Mouse (Mus musculus): ENCODE measurements around the gene Gm9837. TPM values are rescaled to one million over a fixed set of nuclear protein-coding genes. Genes with fewer than 3 reads are reported as not detected.
A peak's percentile ranks its signal among the peaks of the same experiment; 100 is the strongest.

Gene Gm9837
- not detected in 2 replicates for polyA plus RNA-seq (2015; fragmentation: Nextera tagmentation; extraction: Ambion mirVana)

DNA sequence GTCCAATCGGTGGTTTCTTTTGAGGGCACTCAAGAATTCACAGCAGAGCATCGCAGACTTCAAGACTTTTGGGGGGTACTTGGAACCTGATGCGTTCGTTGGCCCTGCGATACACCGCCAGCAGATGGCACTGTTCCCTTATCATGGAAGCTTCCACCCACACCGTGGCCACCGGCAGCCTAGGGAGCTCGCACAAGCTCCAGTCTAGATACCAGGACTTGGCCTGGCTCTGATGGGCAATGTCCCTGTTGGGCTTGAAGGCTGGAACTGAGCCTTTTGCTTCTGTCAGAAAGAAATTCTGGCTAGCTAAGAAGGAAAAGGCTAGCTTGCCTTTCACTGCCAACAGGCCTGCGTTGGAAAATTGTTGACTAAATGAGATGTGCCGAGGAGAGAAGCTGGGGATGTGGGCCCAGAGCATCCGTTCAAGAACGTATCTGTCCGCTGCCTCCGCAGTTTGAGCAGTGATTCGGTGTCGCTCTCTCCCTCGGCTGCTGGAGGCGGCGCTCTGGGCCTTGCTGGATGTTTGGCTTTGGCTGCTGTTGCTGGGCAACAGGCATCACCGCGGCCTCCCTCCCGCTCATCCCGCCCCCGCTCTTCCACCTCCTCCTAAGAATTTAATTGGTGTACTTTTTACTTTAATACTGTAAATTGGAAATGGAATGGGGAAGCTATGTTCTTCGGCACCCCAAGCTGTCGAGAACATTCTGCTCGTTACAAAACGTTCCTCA lies at the start of gene Gm9837:
Gene Gm9837, minus strand, starts transcription at position 512 of the 728 bp plus-strand sequence.
- H3K9me3 ChIP-seq (ENCODE audit: control insufficient read depth, low read length), result no peaks in the 10 kb centered on the region
- peaks cover 22% of the 10 kb centered on the region for H3K4me1 ChIP-seq (ENCODE audit: control insufficient read depth, insufficient read depth, low read depth, low read length)
- peak within 1 kb of the TSS; percentile 17 for H3K4me3 ChIP-seq (ENCODE audit: low read length)
- peak within 1 kb of the TSS; percentile 45 for H3K27ac ChIP-seq (ENCODE audit: low read depth, low read length)
- peak; percentile 82 for ATAC-seq
- no peaks in the 10 kb centered on the region for H3K36me3 ChIP-seq (ENCODE audit: control insufficient read depth, insufficient read depth, low read length)
- H3K9ac ChIP-seq (ENCODE audit: low read depth, low read length), result peak within 1 kb of the TSS; percentile 6; the same call in 1 of the 2 replicates
- 2% methylated on average over 29 of the region's 29 CpGs for WGBS
- H3K27me3 ChIP-seq (replicated peaks; ENCODE audit: control insufficient read depth, insufficient read depth, low read length), result peaks cover 23% of the 10 kb centered on the region
- peak within 1 kb of the TSS; percentile 59 for H3K4me2 ChIP-seq (ENCODE audit: low read length)

- 5% methylated on average over 58 of the region's 79 CpGs for WGBS
- H3K4me2 ChIP-seq (ENCODE audit: low read length), result peak within 1 kb of the TSS; percentile 85
- peak; percentile 89 for ATAC-seq
- peak within 1 kb of the TSS; percentile 64 for H3K27ac ChIP-seq (ENCODE audit: low read depth, low read length)
- no peaks in the 10 kb centered on the region for H3K9me3 ChIP-seq (ENCODE audit: control insufficient read depth, low read length)
- peak within 1 kb of the TSS; percentile 77 for H3K9ac ChIP-seq (ENCODE audit: low read depth, low read length)
- no peaks in the 10 kb centered on the region for H3K36me3 ChIP-seq (ENCODE audit: control insufficient read depth, insufficient read depth, low read length)
- H3K4me1 ChIP-seq (ENCODE audit: control insufficient read depth, insufficient read depth, low read depth, low read length), result peaks cover 20% of the 10 kb centered on the region
- peak within 1 kb of the TSS; percentile 67 for H3K4me3 ChIP-seq (ENCODE audit: low read length)
- H3K27me3 ChIP-seq (replicated peaks; ENCODE audit: control insufficient read depth, insufficient read depth, low read length), result peaks cover 3% of the 10 kb centered on the region
Observed at GRCm38 (mm10) chr11:53519207-53520121, 49.2 kb upstream of the Gm9837 start, which contains the start of gene Sept8. Sept8 (plus strand) TSS chr11:53519257.

DNA sequence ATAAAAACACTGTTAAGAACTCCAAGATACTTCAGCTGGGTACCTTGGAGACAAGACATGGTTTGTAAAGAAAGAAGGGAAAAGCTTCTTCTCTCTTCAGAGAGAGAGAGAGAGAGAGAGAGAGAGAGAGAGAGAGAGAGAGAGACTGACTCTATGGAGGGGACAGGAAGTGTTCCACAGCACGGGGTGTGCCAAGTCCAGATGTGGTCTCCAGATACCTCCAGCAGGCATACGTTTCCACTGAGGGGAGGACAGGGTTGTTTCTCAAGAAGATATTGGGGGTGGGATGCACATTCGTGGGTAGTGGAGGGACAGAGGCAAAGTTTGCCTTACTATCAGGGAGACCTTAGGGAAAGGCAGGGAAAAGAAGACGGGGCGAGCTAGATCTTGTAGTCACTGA lies 48.5 kb upstream of the Gm9837 start:
- H3K36me3 ChIP-seq (ENCODE audit: control insufficient read depth, insufficient read depth, low read length), result no peaks in the 10 kb centered on the region
- 57% methylated on average over 5 of the region's 5 CpGs for WGBS
- no peaks in the 10 kb centered on the region for H3K9me3 ChIP-seq (ENCODE audit: control insufficient read depth, low read length)
- H3K4me1 ChIP-seq (ENCODE audit: control insufficient read depth, insufficient read depth, low read depth, low read length), result peaks cover 20% of the 10 kb centered on the region
- H3K27me3 ChIP-seq (replicated peaks; ENCODE audit: control insufficient read depth, insufficient read depth, low read length), result peaks cover 3% of the 10 kb centered on the region
- ATAC-seq, result no peak
- H3K4me3 ChIP-seq (ENCODE audit: low read length), result no peak overlapping the region
- peak overlapping the region; percentile 85 for H3K4me2 ChIP-seq (ENCODE audit: low read length)
- no peak overlapping the region for H3K27ac ChIP-seq (ENCODE audit: low read depth, low read length)
- H3K9ac ChIP-seq (ENCODE audit: low read depth, low read length), result no peak overlapping the region

DNA sequence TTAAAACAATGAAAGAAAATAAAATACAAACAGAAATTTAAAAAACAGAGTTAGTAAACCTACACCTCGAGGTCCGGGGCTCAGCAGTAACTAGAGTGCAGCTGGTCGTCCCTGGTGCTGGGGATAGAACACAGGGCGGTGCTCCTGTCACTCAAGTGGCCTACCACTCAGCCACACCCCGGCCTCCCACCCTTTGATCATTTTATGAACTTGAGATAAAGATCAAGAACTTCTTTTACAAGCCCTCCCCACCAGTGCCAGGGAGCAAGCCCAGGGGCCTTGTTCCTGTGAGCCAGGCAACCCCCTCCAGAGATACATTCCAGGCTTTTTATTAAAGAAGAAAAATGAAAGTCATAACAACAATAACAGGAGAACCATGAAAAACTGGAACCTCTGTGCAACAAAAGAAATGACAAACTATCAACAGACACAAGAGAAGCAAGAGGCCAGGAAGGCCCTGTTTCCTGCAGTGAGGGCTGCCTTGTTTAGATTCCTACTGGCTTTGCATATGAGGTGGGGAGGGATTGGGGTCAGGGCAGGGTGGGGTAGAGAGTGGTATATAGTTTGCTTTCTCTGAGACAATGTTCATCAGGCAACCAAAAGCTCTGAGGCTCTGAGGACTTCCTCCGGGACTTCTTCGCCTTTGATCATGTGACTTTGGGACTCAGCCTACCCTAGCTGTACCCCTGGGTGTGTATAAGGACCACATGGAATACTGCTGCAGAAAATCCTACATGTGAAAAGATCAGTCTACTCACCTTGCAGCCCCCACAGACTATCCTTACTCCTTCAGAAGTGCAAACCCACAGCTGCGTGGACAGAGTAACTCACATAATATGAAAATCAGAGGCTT lies 46.7 kb upstream of the Gm9837 start:
- peaks cover 3% of the 10 kb centered on the region for H3K27me3 ChIP-seq (replicated peaks; ENCODE audit: control insufficient read depth, insufficient read depth, low read length)
- H3K9me3 ChIP-seq (ENCODE audit: control insufficient read depth, low read length), result no peaks in the 10 kb centered on the region
- no peak overlapping the region for H3K27ac ChIP-seq (ENCODE audit: low read depth, low read length)
- ATAC-seq, result no peak
- H3K4me3 ChIP-seq (ENCODE audit: low read length), result no peak overlapping the region
- 46% methylated on average over 8 of the region's 8 CpGs for WGBS
- no peak overlapping the region for H3K9ac ChIP-seq (ENCODE audit: low read depth, low read length)
- no peaks in the 10 kb centered on the region for H3K36me3 ChIP-seq (ENCODE audit: control insufficient read depth, insufficient read depth, low read length)
- H3K4me1 ChIP-seq (ENCODE audit: control insufficient read depth, insufficient read depth, low read depth, low read length), result peaks cover 15% of the 10 kb centered on the region
- H3K4me2 ChIP-seq (ENCODE audit: low read length), result no peak overlapping the region

DNA sequence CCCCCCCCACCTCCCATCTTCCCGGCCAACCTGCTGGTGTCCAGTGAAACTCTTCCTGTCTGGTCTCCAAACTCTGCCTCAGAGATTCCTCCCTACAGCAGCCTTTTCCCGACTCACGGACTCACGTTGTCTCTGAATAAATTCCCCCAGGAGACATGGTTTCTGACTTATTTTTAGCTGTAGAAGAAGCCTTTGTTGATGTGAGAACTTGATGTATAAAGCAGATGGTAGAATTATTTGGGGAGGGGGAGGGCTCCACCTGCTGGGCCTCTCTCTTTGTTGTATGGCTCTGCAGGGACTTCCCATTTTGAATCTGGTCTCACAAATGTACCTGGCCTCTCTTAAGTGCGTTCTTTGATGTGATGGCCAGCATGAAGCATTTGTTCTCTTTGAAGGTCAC lies 40.1 kb upstream of the Gm9837 start:
- Histone ChIP-seq H3K9ac (ENCODE audit: low read depth, low read length) (no peak overlapping the region), H3K4me2 (ENCODE audit: low read length) (no peak overlapping the region), H3K4me3 (ENCODE audit: low read length) (no peak overlapping the region), H3K9me3 (ENCODE audit: control insufficient read depth, low read length) (no peaks in the 10 kb centered on the region), H3K4me1 (ENCODE audit: control insufficient read depth, insufficient read depth, low read depth, low read length) (no peaks in the 10 kb centered on the region), H3K27ac (ENCODE audit: low read depth, low read length) (no peak overlapping the region), H3K36me3 (ENCODE audit: control insufficient read depth, insufficient read depth, low read length) (no peaks in the 10 kb centered on the region), H3K27me3 (replicated peaks; ENCODE audit: control insufficient read depth, insufficient read depth, low read length) (no peaks in the 10 kb centered on the region; the same call in 1 of the 2 replicates)
- WGBS, result 48% methylated on average over 5 of the region's 5 CpGs
- ATAC-seq, result no peak

DNA sequence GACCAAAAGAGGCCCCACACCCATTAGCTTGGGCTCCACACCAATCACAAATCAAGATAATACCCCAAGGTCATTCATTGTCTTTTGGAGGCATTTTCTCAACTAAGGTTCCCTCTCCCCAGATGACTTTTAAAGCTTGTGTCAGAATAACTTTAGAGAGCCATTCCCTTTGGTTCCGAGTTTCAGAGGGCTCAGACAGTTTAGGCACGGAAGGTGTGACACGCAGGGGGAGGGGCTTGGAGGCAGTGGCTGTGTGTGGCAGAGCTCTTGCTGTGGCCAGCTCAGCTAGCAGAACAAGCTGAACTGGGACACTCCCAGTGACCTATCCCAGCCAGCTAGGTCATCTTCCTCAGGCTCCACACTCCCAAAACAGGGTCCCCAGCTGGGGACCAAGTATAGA lies 38.3 kb upstream of the Gm9837 start:
- 61% methylated on average over 3 of the region's 3 CpGs for WGBS
- Histone ChIP-seq H3K36me3 (ENCODE audit: control insufficient read depth, insufficient read depth, low read length) (no peaks in the 10 kb centered on the region), H3K27me3 (replicated peaks; ENCODE audit: control insufficient read depth, insufficient read depth, low read length) (no peaks in the 10 kb centered on the region; the same call in 1 of the 2 replicates), H3K4me3 (ENCODE audit: low read length) (no peak overlapping the region), H3K27ac (ENCODE audit: low read depth, low read length) (no peak overlapping the region), H3K4me1 (ENCODE audit: control insufficient read depth, insufficient read depth, low read depth, low read length) (no peaks in the 10 kb centered on the region), H3K4me2 (ENCODE audit: low read length) (no peak overlapping the region), H3K9me3 (ENCODE audit: control insufficient read depth, low read length) (no peaks in the 10 kb centered on the region), H3K9ac (ENCODE audit: low read depth, low read length) (no peak overlapping the region)
- no peak for ATAC-seq

DNA sequence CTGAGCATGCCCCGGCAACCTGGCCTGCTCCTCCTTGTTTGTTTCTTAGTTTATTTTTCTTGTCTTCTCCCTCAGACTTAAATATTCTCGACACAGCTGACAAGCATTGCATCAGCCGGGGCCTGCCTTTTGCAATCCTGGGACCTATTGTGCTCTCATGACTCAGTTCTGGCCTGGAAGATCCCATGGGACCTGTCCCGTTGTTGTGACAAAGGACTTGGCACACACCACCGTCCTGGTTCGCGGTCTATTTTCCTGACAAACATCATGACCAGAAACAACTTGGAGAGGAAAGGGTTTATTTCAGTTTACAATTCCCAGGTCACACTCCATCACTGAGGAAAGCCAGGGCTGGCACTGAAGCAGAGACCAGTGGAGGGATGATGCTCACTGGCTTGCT lies 37.9 kb upstream of the Gm9837 start:
- no peak overlapping the region for H3K27ac ChIP-seq (ENCODE audit: low read depth, low read length)
- H3K27me3 ChIP-seq (replicated peaks; ENCODE audit: control insufficient read depth, insufficient read depth, low read length), result no peaks in the 10 kb centered on the region; the same call in 1 of the 2 replicates
- no peak overlapping the region for H3K4me2 ChIP-seq (ENCODE audit: low read length)
- H3K9ac ChIP-seq (ENCODE audit: low read depth, low read length), result no peak overlapping the region
- no peaks in the 10 kb centered on the region for H3K9me3 ChIP-seq (ENCODE audit: control insufficient read depth, low read length)
- ATAC-seq, result no peak
- no peaks in the 10 kb centered on the region for H3K4me1 ChIP-seq (ENCODE audit: control insufficient read depth, insufficient read depth, low read depth, low read length)
- no peak overlapping the region for H3K4me3 ChIP-seq (ENCODE audit: low read length)
- H3K36me3 ChIP-seq (ENCODE audit: control insufficient read depth, insufficient read depth, low read length), result no peaks in the 10 kb centered on the region
- WGBS, result 36% methylated on average over 7 of the region's 7 CpGs

DNA sequence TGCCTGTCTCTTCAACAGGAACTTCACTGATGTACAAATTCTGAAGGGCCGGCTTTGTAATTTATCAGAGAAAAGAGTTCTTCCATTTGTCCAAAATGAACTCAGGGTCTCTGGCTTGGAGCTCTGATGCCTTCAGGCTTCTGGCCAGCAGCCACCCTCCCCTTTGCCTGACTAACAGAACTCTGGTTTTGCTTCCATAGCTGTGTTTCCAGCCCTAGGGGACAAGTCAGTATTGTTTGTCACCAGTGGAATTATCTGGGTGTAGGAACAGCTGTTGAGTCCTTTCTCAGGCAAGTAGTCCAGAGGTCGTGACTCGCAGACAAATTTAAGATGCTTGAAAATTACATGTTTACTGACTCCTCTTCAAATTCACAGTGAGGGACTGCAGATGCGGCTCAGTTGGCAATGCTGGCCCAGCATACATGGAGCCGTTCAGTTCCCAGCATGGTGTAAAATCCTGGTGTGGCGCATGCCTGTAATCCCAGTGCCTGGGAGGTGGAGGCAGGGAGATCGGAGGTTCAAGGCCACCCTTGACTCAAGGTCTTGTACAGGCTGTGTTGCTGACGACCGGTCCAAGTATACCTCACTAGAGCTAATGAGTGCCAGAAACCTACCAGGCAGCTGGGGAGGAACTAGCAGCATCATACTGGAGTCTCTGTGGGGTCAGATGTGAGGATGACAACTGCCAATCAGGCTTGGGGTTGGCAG lies 37.0 kb upstream of the Gm9837 start:
- Histone ChIP-seq H3K27ac (ENCODE audit: low read depth, low read length) (no peak overlapping the region), H3K4me1 (ENCODE audit: control insufficient read depth, insufficient read depth, low read depth, low read length) (no peaks in the 10 kb centered on the region)
- WGBS, result 82% methylated on average over 9 of the region's 9 CpGs

More for the DNA sequence above, 37.0 kb upstream of the Gm9837 start:
- no peaks in the 10 kb centered on the region for H3K36me3 ChIP-seq (ENCODE audit: control insufficient read depth, insufficient read depth, low read length)
- no peak overlapping the region for H3K4me3 ChIP-seq (ENCODE audit: low read length)
- no peaks in the 10 kb centered on the region; the same call in 1 of the 2 replicates for H3K27me3 ChIP-seq (replicated peaks; ENCODE audit: control insufficient read depth, insufficient read depth, low read length)
- H3K9ac ChIP-seq (ENCODE audit: low read depth, low read length), result no peak overlapping the region
- no peaks in the 10 kb centered on the region for H3K9me3 ChIP-seq (ENCODE audit: control insufficient read depth, low read length)
- H3K4me2 ChIP-seq (ENCODE audit: low read length), result no peak overlapping the region
- no peak for ATAC-seq
